Mouse (Mus musculus): ENCODE results near the gene Rpgr. TPM values are rescaled to one million over a fixed set of nuclear protein-coding genes. Genes with fewer than 3 reads are reported as not detected.

The Rpgr gene
- polyA plus RNA-seq, 1 experiment from 2014 or later = 8.1 TPM

DNA sequence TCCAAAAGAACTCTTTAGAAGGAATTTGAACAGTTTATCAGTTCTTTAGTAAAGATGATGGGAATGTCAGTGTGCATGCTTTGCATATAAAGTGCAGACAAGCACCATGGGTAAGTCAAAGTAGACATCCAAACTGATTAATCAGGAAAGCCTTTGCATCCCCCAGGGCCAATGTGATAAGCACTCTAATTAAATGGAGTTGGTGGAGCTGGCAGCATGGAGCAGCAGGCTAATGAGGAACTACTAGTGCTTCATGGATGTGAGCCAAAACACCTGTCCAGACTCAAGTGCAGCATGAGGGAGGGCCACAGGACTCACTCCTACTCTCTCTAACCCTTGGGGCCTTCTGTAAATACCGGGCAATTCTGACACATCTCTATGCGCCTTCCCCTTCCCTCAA, 145.2 kb downstream of the Rpgr start:
- H3K4me1 ChIP-seq (ENCODE audit: control insufficient read depth in 2 of 2, insufficient read depth in 2 of 2, low read length in 2 of 2) = no peaks in the 10 kb centered on the region
- 63% methylated on average over 2 of the region's 2 CpGs for WGBS
- no peaks in the 10 kb centered on the region for H3K27me3 ChIP-seq (ENCODE audit: control insufficient read depth, insufficient read depth, low read length)
- no peak overlapping the region for H3K9ac ChIP-seq (ENCODE audit: low read length)
- H3K36me3 ChIP-seq (ENCODE audit: control insufficient read depth, insufficient read depth, low read length) = no peaks in the 10 kb centered on the region
- H3K9me3 ChIP-seq (ENCODE audit: control insufficient read depth, low read length) = no peaks in the 10 kb centered on the region
- no peak overlapping the region for H3K4me3 ChIP-seq (ENCODE audit: control insufficient read depth in 1 of 2, insufficient read depth in 1 of 2, low read depth in 1 of 2, low read length in 2 of 2)
- no peak for ATAC-seq (ENCODE audit: insufficient number of reproducible peaks, insufficient read depth, low FRiP score, low read depth)
- no peak overlapping the region for H3K4me2 ChIP-seq (ENCODE audit: low read length)
- H3K27ac ChIP-seq (replicated peaks in 1 of 2; ENCODE audit: control insufficient read depth in 1 of 2, insufficient read depth in 1 of 2, low read depth in 2 of 2, low read length in 2 of 2) = no peak overlapping the region

DNA sequence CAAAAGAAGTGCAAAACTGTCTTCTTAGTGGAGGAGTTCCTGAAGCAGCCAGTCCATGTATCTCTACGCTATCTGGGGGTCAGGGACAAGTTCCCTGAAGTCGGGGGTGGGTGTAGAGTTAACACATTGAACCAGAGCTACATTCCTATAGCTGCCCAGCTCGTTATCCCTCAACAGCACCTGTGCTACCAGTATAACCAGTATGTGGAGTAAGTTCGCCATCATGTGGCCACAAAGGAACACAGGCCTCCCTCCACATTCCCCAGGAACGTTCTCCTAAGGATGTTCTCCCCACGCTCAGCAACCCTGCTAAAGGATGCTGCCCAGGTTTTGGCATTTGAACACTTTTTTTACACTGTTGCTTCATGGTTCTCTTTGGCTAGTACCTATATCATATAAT, 146.0 kb downstream of the Rpgr start:
- no peaks in the 10 kb centered on the region for H3K4me1 ChIP-seq (ENCODE audit: control insufficient read depth in 2 of 2, insufficient read depth in 2 of 2, low read length in 2 of 2)
- H3K9ac ChIP-seq (ENCODE audit: low read length) = no peak overlapping the region
- no peak overlapping the region for H3K4me3 ChIP-seq (ENCODE audit: control insufficient read depth in 1 of 2, insufficient read depth in 1 of 2, low read depth in 1 of 2, low read length in 2 of 2)
- 21% methylated on average over 6 of the region's 6 CpGs for WGBS
- no peak overlapping the region for H3K27ac ChIP-seq (replicated peaks in 1 of 2; ENCODE audit: control insufficient read depth in 1 of 2, insufficient read depth in 1 of 2, low read depth in 2 of 2, low read length in 2 of 2)
- no peak for ATAC-seq (ENCODE audit: insufficient number of reproducible peaks, insufficient read depth, low FRiP score, low read depth)
- no peaks in the 10 kb centered on the region for H3K36me3 ChIP-seq (ENCODE audit: control insufficient read depth, insufficient read depth, low read length)
- no peak overlapping the region for H3K4me2 ChIP-seq (ENCODE audit: low read length)
- H3K9me3 ChIP-seq (ENCODE audit: control insufficient read depth, low read length) = no peaks in the 10 kb centered on the region
- no peaks in the 10 kb centered on the region for H3K27me3 ChIP-seq (ENCODE audit: control insufficient read depth, insufficient read depth, low read length)

DNA sequence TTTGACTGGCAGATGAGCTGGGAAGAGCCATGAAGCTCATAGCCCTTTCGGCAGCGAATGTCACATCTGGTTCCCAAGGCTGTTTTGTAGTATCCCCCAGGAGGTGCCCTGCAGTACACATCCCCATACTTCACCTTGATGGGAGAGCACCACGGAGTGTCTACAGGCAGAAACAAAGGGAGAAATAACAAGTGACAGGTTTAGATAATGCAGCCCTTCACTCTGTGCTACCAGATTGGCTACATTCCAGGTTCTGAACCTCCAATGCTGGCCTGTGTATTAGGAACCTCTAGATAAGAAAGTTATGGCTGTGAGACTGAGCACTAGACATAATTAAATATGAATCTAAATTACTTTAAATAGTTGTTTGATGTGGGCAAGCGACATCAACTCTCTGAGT, 147.3 kb downstream of the Rpgr start:
- Histone ChIP-seq H3K4me2 (ENCODE audit: low read length) (no peak overlapping the region), H3K27me3 (ENCODE audit: control insufficient read depth, insufficient read depth, low read length) (no peaks in the 10 kb centered on the region), H3K9ac (ENCODE audit: low read length) (no peak overlapping the region), H3K27ac (replicated peaks in 1 of 2; ENCODE audit: control insufficient read depth in 1 of 2, insufficient read depth in 1 of 2, low read depth in 2 of 2, low read length in 2 of 2) (no peak overlapping the region), H3K9me3 (ENCODE audit: control insufficient read depth, low read length) (no peaks in the 10 kb centered on the region), H3K4me3 (ENCODE audit: control insufficient read depth in 1 of 2, insufficient read depth in 1 of 2, low read depth in 1 of 2, low read length in 2 of 2) (no peak overlapping the region), H3K36me3 (ENCODE audit: control insufficient read depth, insufficient read depth, low read length) (no peaks in the 10 kb centered on the region), H3K4me1 (ENCODE audit: control insufficient read depth in 2 of 2, insufficient read depth in 2 of 2, low read length in 2 of 2) (no peaks in the 10 kb centered on the region)
- 51% methylated on average over 4 of the region's 4 CpGs for WGBS
- no peak for ATAC-seq (ENCODE audit: insufficient number of reproducible peaks, insufficient read depth, low FRiP score, low read depth)

DNA sequence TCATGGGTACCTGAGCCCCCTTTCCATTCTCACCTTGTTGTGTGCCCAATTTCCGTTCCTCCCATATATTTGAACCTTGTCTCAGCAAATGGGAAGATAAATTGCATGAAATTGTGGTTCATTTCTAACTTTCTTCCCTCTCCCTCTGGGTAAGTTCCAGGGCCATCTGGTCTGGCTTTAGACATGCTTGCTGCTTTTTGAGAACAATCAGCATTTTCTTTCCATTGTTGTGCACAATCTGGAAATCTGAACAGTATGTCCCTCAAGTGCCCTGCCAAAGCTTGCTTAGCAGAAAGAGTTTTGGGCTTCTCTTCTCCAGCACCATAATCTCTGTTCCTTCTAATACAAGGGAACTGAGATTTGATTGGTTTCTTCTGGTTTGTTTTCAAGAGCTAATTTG, 152.9 kb downstream of the Rpgr start:
- Histone ChIP-seq H3K9me3 (ENCODE audit: control insufficient read depth, low read length) (no peaks in the 10 kb centered on the region), H3K9ac (ENCODE audit: low read length) (no peak overlapping the region), H3K36me3 (ENCODE audit: control insufficient read depth, insufficient read depth, low read length) (no peaks in the 10 kb centered on the region), H3K4me1 (ENCODE audit: control insufficient read depth in 2 of 2, insufficient read depth in 2 of 2, low read length in 2 of 2) (no peaks in the 10 kb centered on the region), H3K27me3 (ENCODE audit: control insufficient read depth, insufficient read depth, low read length) (no peaks in the 10 kb centered on the region), H3K27ac (replicated peaks in 1 of 2; ENCODE audit: control insufficient read depth in 1 of 2, insufficient read depth in 1 of 2, low read depth in 2 of 2, low read length in 2 of 2) (no peak overlapping the region), H3K4me2 (ENCODE audit: low read length) (no peak overlapping the region), H3K4me3 (ENCODE audit: control insufficient read depth in 1 of 2, insufficient read depth in 1 of 2, low read depth in 1 of 2, low read length in 2 of 2) (no peak overlapping the region)
- WGBS = 65% methylated on average over 1 of the region's 1 CpGs
- no peak for ATAC-seq (ENCODE audit: insufficient number of reproducible peaks, insufficient read depth, low FRiP score, low read depth)

DNA sequence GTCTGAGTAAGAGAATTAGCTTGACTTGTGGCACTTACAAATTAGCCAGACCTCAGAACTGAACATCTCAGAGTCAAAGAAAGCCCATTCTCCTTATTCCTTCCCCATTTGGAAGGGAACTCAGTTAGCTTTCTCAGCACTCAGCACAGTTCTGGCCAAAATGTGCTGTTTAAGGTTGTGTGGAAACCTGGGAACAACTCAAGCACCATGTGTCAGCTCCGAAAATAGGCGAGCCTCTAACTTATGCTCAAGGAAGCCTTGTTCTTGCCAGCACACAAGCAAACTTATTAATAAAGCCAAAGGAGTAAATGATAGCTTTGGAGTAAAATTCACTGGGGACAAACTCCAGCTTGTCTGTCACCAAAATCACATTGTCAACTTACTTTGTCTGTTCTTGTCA, 153.4 kb downstream of the Rpgr start:
- 70% methylated on average over 2 of the region's 2 CpGs for WGBS
- no peaks in the 10 kb centered on the region for H3K36me3 ChIP-seq (ENCODE audit: control insufficient read depth, insufficient read depth, low read length)
- H3K27ac ChIP-seq (replicated peaks in 1 of 2; ENCODE audit: control insufficient read depth in 1 of 2, insufficient read depth in 1 of 2, low read depth in 2 of 2, low read length in 2 of 2) = no peak overlapping the region
- no peak overlapping the region for H3K4me3 ChIP-seq (ENCODE audit: control insufficient read depth in 1 of 2, insufficient read depth in 1 of 2, low read depth in 1 of 2, low read length in 2 of 2)
- ATAC-seq (ENCODE audit: insufficient number of reproducible peaks, insufficient read depth, low FRiP score, low read depth) = no peak
- H3K4me2 ChIP-seq (ENCODE audit: low read length) = no peak overlapping the region
- H3K27me3 ChIP-seq (ENCODE audit: control insufficient read depth, insufficient read depth, low read length) = no peaks in the 10 kb centered on the region
- H3K9me3 ChIP-seq (ENCODE audit: control insufficient read depth, low read length) = no peaks in the 10 kb centered on the region
- no peak overlapping the region for H3K9ac ChIP-seq (ENCODE audit: low read length)
- H3K4me1 ChIP-seq (ENCODE audit: control insufficient read depth in 2 of 2, insufficient read depth in 2 of 2, low read length in 2 of 2) = no peaks in the 10 kb centered on the region

- Histone ChIP-seq H3K27ac (replicated peaks in 1 of 2; ENCODE audit: control insufficient read depth in 1 of 2, insufficient read depth in 1 of 2, low read depth in 2 of 2, low read length in 2 of 2) (no peak overlapping the region), H3K4me1 (ENCODE audit: control insufficient read depth in 2 of 2, insufficient read depth in 2 of 2, low read length in 2 of 2) (no peaks in the 10 kb centered on the region), H3K36me3 (ENCODE audit: control insufficient read depth, insufficient read depth, low read length) (no peaks in the 10 kb centered on the region), H3K9ac (ENCODE audit: low read length) (no peak overlapping the region), H3K27me3 (ENCODE audit: control insufficient read depth, insufficient read depth, low read length) (no peaks in the 10 kb centered on the region), H3K4me2 (ENCODE audit: low read length) (no peak overlapping the region), H3K9me3 (ENCODE audit: control insufficient read depth, low read length) (no peaks in the 10 kb centered on the region), H3K4me3 (ENCODE audit: control insufficient read depth in 1 of 2, insufficient read depth in 1 of 2, low read depth in 1 of 2, low read length in 2 of 2) (no peak overlapping the region)
- no peak for ATAC-seq (ENCODE audit: insufficient number of reproducible peaks, insufficient read depth, low FRiP score, low read depth)
- 83% methylated on average over 4 of the region's 4 CpGs for WGBS
Measured at GRCm38 (mm10) chrX:10062201-10062600, 154.5 kb downstream of the Rpgr start.

DNA sequence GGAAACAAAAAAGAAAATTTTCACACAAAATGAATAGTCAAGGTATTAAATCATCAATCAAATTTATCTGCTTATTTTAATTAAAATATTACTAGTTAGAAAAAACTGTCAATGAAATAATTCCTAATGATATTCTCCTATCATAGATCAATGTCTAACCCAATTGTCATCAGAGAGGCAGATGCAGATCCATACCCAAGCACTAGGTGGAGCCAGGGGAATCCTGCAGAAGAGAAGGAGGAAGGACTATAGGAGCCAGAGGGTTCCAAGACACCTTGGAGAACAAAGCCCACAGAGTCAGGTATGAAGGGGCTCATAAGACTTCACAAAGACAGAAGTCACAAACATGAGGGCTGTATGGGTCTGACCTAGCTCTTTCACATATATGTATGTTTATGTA, 182.1 kb downstream of the Rpgr start:
- no peaks in the 10 kb centered on the region for H3K36me3 ChIP-seq (ENCODE audit: control insufficient read depth, insufficient read depth, low read length)
- no peaks in the 10 kb centered on the region for H3K27me3 ChIP-seq (ENCODE audit: control insufficient read depth, insufficient read depth, low read length)
- no peak overlapping the region for H3K9ac ChIP-seq (ENCODE audit: low read length)
- ATAC-seq (ENCODE audit: insufficient number of reproducible peaks, insufficient read depth, low FRiP score, low read depth) = no peak
- H3K27ac ChIP-seq (replicated peaks in 1 of 2; ENCODE audit: control insufficient read depth in 1 of 2, insufficient read depth in 1 of 2, low read depth in 2 of 2, low read length in 2 of 2) = no peak overlapping the region
- H3K9me3 ChIP-seq (ENCODE audit: control insufficient read depth, low read length) = no peaks in the 10 kb centered on the region
- H3K4me1 ChIP-seq (ENCODE audit: control insufficient read depth in 2 of 2, insufficient read depth in 2 of 2, low read length in 2 of 2) = no peaks in the 10 kb centered on the region
- no peak overlapping the region for H3K4me2 ChIP-seq (ENCODE audit: low read length)
- no peak overlapping the region for H3K4me3 ChIP-seq (ENCODE audit: control insufficient read depth in 1 of 2, insufficient read depth in 1 of 2, low read depth in 1 of 2, low read length in 2 of 2)
